Mouse (Mus musculus): ENCODE data around the gene 1700123O20Rik. TPM values are rescaled to one million over a fixed set of nuclear protein-coding genes. Genes with fewer than 3 reads are reported as not detected.

Gene 1700123O20Rik
- polyA plus RNA-seq (2015; fragmentation: Nextera tagmentation; extraction: Ambion mirVana) = 79.6 and 81.2 TPM in 2 replicates

DNA sequence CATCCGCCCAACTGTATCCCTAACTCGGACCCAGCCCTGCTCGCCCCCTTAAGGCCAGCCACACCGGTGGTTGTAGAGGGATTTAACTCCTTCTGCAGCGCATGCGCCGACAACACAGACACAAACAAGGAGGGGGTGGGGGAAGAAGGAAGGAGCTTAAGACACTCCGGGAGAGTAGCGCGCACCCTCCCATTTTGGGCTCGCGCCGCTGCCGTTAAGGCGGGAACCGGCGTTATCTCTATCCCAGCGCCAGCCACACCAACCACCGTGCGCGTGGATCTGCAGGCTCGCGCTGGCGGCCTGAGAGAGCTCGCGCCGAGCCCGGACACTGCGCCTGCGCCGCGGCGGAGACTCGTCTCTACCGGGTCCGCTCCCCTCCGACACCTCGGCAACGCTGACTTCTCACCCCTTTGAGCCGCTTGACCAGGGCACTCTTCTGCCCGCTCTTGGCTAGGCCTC is at the start of gene 1700123O20Rik:
Gene 1700123O20Rik (plus strand): TSS at position 154 of the 459 bp plus-strand sequence.
- Histone ChIP-seq H3K4me1 (peaks cover 16% of the 10 kb centered on the region), H3K9ac (peak within 1 kb of the TSS; percentile 97), H3K4me3 (peak within 1 kb of the TSS; percentile 85), H3K27ac (peak within 1 kb of the TSS; percentile 97), H3K9me3 (no peaks in the 10 kb centered on the region), H3K36me3 (peaks cover 35% of the 10 kb centered on the region), H3K4me2 (peak within 1 kb of the TSS; percentile 49), H3K27me3 (no peaks in the 10 kb centered on the region)
- WGBS = under 1% methylated on average over 41 of the region's 41 CpGs
- ATAC-seq (ENCODE audit: insufficient number of reproducible peaks, low FRiP score, low TSS enrichment, low read depth) = peak; percentile 72

DNA sequence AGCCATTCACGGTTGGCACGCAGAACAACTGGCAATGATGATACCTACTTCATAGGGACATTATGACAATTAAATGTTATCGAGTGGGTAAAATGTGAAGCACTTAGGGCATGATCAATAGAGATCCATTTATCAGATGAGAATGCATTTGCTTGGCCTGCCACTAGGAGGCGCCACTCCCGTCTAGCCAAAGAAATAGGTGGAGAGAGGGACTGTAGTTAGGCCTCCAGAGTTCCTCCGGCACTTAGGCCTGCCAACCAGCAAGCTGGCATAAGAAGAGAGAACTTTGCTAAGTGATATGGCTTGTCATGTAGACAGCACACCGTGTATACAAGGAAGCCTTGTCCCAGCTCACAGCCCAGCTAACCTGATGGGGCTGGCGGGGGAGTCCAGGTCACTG is 49.1 kb upstream of the 1700123O20Rik start:
- no peaks in the 10 kb centered on the region for H3K9me3 ChIP-seq
- H3K36me3 ChIP-seq = peaks cover 60% of the 10 kb centered on the region
- no peak overlapping the region for H3K4me3 ChIP-seq
- no peaks in the 10 kb centered on the region for H3K27me3 ChIP-seq
- H3K9ac ChIP-seq = no peak overlapping the region
- 52% methylated on average over 8 of the region's 8 CpGs for WGBS
- ATAC-seq (ENCODE audit: insufficient number of reproducible peaks, low FRiP score, low TSS enrichment, low read depth) = no peak
- peaks cover 17% of the 10 kb centered on the region for H3K4me1 ChIP-seq
- H3K27ac ChIP-seq = no peak overlapping the region
- no peak overlapping the region for H3K4me2 ChIP-seq

DNA sequence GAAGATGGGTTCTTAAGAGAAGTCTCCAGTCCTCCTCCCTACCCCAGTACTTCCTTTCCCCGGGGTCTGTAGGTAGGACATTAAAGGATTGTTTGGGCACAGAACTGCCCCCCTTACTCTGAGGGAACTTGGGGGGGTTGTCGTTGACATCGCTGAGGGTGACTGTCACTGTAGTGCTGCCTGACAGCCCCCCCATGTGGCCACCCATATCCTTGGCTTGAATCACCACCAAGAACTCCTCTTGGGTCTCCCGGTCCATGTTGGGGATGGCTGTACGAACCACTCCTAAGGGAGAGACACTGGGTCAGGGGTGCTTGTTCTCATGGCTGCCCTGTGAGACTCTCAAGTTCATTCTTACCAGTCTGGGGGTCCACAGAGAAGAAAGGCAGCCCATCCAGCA is 47.8 kb upstream of the 1700123O20Rik start:
- Histone ChIP-seq H3K4me2 (no peak overlapping the region), H3K27me3 (no peaks in the 10 kb centered on the region), H3K4me1 (peaks cover 17% of the 10 kb centered on the region), H3K9ac (no peak overlapping the region), H3K36me3 (peaks cover 58% of the 10 kb centered on the region), H3K4me3 (no peak overlapping the region), H3K27ac (no peak overlapping the region), H3K9me3 (no peaks in the 10 kb centered on the region)
- whole genome bisulfite sequencing = 80% methylated on average over 5 of the region's 5 CpGs
- no peak for ATAC-seq (ENCODE audit: insufficient number of reproducible peaks, low FRiP score, low TSS enrichment, low read depth)

DNA sequence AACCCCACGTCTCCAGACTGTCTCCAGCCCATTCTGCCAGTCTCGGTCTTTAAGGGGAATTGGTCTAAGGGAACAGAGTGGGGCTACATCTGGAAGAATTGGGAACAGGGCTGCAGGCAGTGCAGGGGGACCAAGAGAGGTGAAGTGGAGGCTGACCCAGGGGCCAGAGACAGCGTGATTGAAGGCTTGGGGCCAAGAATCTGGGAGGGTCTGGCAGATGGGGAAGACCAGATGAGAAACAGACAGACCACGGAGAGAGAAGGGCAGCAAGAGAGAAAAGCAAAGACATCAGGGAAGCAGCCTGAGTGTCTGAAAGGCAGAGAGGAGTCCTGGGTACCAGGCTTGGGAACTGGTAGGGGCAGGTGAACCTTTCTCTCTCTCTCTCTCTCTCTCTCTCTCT is 45.9 kb upstream of the 1700123O20Rik start:
- peaks cover 65% of the 10 kb centered on the region for H3K36me3 ChIP-seq
- no peaks in the 10 kb centered on the region for H3K27me3 ChIP-seq
- ATAC-seq (ENCODE audit: insufficient number of reproducible peaks, low FRiP score, low TSS enrichment, low read depth) = no peak
- H3K4me3 ChIP-seq = peak overlapping the region; percentile 68
- H3K27ac ChIP-seq = no peak overlapping the region
- H3K9me3 ChIP-seq = no peaks in the 10 kb centered on the region
- no peak overlapping the region for H3K9ac ChIP-seq
- peaks cover 17% of the 10 kb centered on the region for H3K4me1 ChIP-seq
- WGBS = 16% methylated on average over 4 of the region's 4 CpGs
- peak overlapping the region; percentile 97 for H3K4me2 ChIP-seq

DNA sequence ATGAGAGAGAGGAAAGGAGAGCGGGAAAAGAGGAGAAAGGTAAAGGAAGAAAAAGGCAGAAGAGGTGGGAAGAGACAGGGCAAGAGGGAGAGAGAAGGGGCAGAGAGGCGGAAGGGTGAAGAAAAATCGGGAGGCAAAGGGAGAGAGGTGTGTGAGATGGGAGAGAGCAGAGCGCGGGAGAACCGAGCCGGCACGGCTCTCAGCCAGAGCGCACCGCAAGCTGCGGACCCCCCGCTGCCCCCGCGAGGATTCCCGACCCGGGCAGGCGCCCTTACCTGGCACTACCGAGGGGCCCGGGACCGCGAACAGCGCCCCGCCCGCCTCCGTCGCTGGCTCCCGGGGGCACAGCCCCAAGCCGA is 45.1 kb upstream of the 1700123O20Rik start, which contains the start of gene Gm17606:
Gene Gm17606 (plus strand): TSS at position 7 of the 359 bp plus-strand sequence.
- peak within 1 kb of the TSS; percentile 82 for H3K27ac ChIP-seq
- peak within 1 kb of the TSS; percentile 84 for H3K9ac ChIP-seq
- H3K36me3 ChIP-seq = peaks cover 68% of the 10 kb centered on the region
- H3K4me3 ChIP-seq = peak within 1 kb of the TSS; percentile 68
- peak; percentile 7; the same call in 1 of the 2 replicates for ATAC-seq (ENCODE audit: insufficient number of reproducible peaks, low FRiP score, low TSS enrichment, low read depth)
- WGBS = under 1% methylated on average over 28 of the region's 28 CpGs
- H3K9me3 ChIP-seq = no peaks in the 10 kb centered on the region
- H3K4me2 ChIP-seq = peak within 1 kb of the TSS; percentile 97
- H3K4me1 ChIP-seq = peaks cover 17% of the 10 kb centered on the region
- no peaks in the 10 kb centered on the region for H3K27me3 ChIP-seq

DNA sequence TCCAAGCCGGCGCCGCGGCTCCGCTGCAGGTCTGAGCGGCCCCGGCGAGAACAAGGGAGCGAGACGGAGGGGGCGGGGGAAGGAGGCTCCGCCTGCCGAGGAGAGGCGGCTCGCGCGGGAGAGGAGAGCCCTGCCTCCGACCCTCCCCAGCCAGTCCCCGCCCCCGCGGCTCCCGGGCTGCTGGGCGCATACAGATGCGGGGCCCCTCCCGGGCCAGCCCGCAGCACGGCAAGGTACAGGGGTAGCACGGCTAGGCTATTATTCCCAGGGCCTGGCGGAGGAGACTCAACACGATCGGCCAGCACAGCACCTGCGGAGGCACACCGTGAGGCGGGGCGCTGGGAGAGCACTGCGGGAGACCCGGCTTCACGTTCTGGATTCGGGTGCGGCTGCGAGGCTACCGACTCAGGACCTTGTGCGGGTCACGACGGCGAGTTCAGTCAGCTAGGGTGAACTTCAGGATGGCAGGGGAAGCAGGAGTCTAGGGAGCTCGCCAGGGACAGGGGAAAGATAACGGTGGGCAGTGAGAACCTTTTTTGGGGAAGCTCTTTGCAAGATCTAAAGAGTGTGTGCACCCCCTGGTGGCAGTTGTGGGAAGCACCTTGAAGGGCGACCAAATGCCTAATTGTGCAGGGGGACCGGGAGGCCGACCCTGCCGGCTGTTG is 44.6 kb upstream of the 1700123O20Rik start, which contains the start of gene Cdh24:
Gene Cdh24 (minus strand): TSS at position 60 of the 665 bp plus-strand sequence.
- peaks cover 17% of the 10 kb centered on the region for H3K4me1 ChIP-seq
- no peaks in the 10 kb centered on the region for H3K27me3 ChIP-seq
- H3K27ac ChIP-seq = peak within 1 kb of the TSS; percentile 82
- H3K4me3 ChIP-seq = peak within 1 kb of the TSS; percentile 68
- H3K9me3 ChIP-seq = no peaks in the 10 kb centered on the region
- peaks cover 68% of the 10 kb centered on the region for H3K36me3 ChIP-seq
- under 1% methylated on average over 34 of the region's 52 CpGs for WGBS
- H3K9ac ChIP-seq = peak within 1 kb of the TSS; percentile 84
- peak within 1 kb of the TSS; percentile 97 for H3K4me2 ChIP-seq
- peak; percentile 87 for ATAC-seq (ENCODE audit: insufficient number of reproducible peaks, low FRiP score, low TSS enrichment, low read depth)

DNA sequence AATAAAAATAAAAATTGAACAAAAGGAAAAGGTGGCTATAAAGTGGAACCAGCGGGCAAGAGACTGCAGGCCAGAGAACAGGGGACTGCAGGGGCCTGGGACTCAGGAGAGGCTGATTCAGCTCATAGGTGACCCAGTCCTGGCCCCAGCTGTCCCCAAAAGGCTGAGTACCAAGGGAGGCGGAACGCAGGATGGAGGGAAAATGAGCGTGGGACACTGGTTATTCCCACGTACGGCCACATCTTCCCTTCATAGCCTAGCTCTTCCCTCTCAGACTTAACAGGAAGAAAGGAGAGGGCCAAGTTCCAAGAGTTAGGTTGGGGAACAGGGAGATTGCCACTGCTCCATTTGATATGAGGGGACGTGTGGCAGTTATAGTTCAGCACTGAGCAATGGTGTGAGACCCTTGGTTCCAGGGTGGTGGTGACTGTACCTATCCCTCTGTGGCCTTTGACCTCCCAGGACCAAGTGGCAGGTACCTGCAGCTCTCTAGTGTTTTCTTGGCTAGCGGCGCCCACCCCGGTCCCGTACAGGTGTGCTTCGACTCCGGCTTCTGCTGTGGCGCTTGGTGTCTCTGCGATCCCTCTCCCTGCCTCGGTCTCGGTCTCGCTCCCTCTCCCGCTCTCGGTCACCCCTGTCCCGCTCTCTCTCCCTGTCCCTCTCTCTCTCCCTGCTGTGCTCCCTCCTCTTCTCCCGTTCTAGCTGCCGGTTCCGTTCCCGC is 43.6 kb upstream of the 1700123O20Rik start:
- no peak overlapping the region for H3K4me3 ChIP-seq
- no peak for ATAC-seq (ENCODE audit: insufficient number of reproducible peaks, low FRiP score, low TSS enrichment, low read depth)
- no peaks in the 10 kb centered on the region for H3K9me3 ChIP-seq
- no peak overlapping the region for H3K4me2 ChIP-seq
- H3K4me1 ChIP-seq = peaks cover 17% of the 10 kb centered on the region
- no peaks in the 10 kb centered on the region for H3K27me3 ChIP-seq
- H3K27ac ChIP-seq = peak overlapping the region; percentile 43; the same call in 1 of the 2 replicates
- 76% methylated on average over 25 of the region's 25 CpGs for WGBS
- no peak overlapping the region for H3K9ac ChIP-seq
- peaks cover 69% of the 10 kb centered on the region for H3K36me3 ChIP-seq

DNA sequence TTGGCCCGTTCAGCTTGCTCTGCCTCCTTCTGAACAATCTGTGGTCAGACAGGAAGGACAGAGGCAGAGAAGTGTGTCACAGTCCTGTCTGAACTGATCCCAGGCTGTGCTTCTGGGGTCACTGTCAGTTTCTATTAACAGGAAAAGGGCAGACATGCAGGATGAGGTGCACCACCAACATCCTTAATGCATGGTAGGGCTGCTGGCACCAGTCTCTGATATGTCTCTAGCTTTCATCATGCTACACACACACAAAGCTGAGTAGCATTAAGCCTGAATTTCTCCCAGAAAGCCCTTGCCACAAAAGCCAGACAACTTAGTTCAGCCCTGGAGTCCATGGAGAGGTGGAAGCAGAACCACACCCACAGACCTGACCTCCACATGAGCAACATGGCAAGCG is 43.0 kb upstream of the 1700123O20Rik start:
- H3K9ac ChIP-seq = no peak overlapping the region
- peaks cover 17% of the 10 kb centered on the region for H3K4me1 ChIP-seq
- H3K27me3 ChIP-seq = no peaks in the 10 kb centered on the region
- no peak for ATAC-seq (ENCODE audit: insufficient number of reproducible peaks, low FRiP score, low TSS enrichment, low read depth)
- WGBS = 80% methylated on average over 2 of the region's 2 CpGs
- no peak overlapping the region for H3K4me2 ChIP-seq
- no peak overlapping the region for H3K4me3 ChIP-seq
- no peaks in the 10 kb centered on the region for H3K9me3 ChIP-seq
- peaks cover 69% of the 10 kb centered on the region for H3K36me3 ChIP-seq
- H3K27ac ChIP-seq = no peak overlapping the region; the same call in 1 of the 2 replicates

DNA sequence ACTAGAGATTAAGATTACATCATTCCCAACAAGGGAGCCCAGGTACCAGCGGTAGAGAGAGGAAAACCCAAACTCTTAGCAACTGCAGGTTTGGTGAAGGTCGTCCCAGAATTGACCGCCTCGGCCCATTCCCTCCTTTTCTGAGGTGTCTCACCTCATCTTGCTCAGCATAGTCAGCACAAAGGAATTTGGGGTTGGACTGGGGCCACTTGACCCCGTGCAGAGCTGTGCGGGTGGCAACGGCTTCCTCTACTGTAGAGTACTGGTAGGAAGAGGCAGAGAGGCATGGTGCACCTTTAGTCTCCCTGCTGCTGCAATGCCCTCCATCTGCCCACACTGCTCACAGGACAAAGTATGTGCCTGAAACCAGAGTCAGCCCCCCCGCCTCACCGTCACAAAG is 41.7 kb upstream of the 1700123O20Rik start:
- 85% methylated on average over 9 of the region's 9 CpGs for WGBS
- no peak for ATAC-seq (ENCODE audit: insufficient number of reproducible peaks, low FRiP score, low TSS enrichment, low read depth)

DNA sequence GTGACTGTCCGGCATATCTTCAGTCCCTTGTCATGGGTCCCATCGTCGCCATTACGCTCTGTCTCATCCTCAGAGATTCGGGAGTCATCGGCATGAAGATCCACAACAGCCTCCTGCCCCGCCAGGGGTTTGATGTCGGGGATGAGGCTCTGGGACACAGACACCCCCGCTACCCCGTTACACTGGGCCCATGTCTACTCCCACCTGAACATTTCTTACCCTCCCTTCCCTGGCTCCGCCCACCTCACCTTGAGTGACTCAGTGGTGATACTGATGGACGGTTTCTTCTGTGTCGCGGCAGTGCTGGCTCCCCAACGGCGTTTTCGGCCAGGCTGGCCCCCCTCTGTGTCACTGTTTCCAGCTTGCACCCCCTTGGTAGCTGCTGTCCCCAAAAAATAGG is 39.6 kb upstream of the 1700123O20Rik start:
- Histone ChIP-seq H3K27me3 (no peaks in the 10 kb centered on the region), H3K4me1 (peaks cover 17% of the 10 kb centered on the region), H3K27ac (no peak overlapping the region), H3K4me3 (no peak overlapping the region), H3K4me2 (no peak overlapping the region), H3K9me3 (no peaks in the 10 kb centered on the region), H3K36me3 (peaks cover 89% of the 10 kb centered on the region), H3K9ac (no peak overlapping the region)
- WGBS = 94% methylated on average over 17 of the region's 17 CpGs
- no peak for ATAC-seq (ENCODE audit: insufficient number of reproducible peaks, low FRiP score, low TSS enrichment, low read depth)

More for the DNA sequence above, 41.7 kb upstream of the 1700123O20Rik start:
- H3K4me1 ChIP-seq = peaks cover 13% of the 10 kb centered on the region
- no peaks in the 10 kb centered on the region for H3K27me3 ChIP-seq
- no peak overlapping the region for H3K9ac ChIP-seq
- no peaks in the 10 kb centered on the region for H3K9me3 ChIP-seq
- H3K36me3 ChIP-seq = peaks cover 70% of the 10 kb centered on the region
- no peak overlapping the region for H3K27ac ChIP-seq
- H3K4me2 ChIP-seq = no peak overlapping the region
- H3K4me3 ChIP-seq = no peak overlapping the region

DNA sequence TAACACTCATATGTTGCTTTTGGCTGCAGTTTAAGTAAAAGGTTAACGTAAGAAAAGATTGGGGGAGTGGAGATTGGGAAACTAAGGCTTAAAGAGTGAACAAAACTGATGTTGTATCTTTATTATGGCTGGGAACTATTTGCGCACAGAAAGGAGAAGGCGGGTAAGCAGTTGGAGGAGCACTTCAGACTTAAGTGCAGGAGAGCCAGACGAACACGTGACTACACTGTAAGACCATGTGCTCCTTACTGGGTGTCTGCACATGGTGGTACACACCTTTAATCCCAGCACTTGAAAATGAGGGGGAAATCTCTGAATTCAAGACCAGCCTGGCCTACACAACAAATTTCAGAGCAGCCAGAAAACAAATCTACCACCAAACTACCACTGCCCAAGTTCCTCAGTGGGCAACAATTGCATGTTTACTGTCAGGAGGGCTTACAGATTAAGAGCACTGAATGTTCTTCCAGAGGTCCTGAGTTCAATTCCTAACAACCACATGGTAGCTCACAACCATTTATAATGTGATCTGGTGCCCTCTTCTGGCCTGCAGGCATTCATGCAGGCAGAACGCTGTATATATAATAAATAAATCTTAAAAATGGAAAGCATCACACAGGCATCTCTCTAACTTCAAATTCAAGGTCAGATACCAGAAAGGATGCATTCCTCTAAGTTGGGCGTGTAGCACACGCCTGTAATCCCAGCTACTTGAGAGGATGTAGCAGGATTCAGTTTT is 38.9 kb upstream of the 1700123O20Rik start:
- Histone ChIP-seq H3K4me3 (no peak overlapping the region), H3K27ac (no peak overlapping the region), H3K9ac (no peak overlapping the region), H3K9me3 (no peaks in the 10 kb centered on the region), H3K36me3 (peaks cover 93% of the 10 kb centered on the region), H3K4me1 (peaks cover 22% of the 10 kb centered on the region), H3K4me2 (no peak overlapping the region), H3K27me3 (no peaks in the 10 kb centered on the region)
- 91% methylated on average over 8 of the region's 8 CpGs for WGBS
- ATAC-seq (ENCODE audit: insufficient number of reproducible peaks, low FRiP score, low TSS enrichment, low read depth) = no peak
